Mouse (Mus musculus): Measurements from ENCODE around the gene Tceal7. TPM values are rescaled to one million over a fixed set of nuclear protein-coding genes. Genes with fewer than 3 reads are reported as not detected.

Gene Tceal7
- polyA plus RNA-seq, 1 experiment from 2014 or later, result 6.1 TPM

DNA sequence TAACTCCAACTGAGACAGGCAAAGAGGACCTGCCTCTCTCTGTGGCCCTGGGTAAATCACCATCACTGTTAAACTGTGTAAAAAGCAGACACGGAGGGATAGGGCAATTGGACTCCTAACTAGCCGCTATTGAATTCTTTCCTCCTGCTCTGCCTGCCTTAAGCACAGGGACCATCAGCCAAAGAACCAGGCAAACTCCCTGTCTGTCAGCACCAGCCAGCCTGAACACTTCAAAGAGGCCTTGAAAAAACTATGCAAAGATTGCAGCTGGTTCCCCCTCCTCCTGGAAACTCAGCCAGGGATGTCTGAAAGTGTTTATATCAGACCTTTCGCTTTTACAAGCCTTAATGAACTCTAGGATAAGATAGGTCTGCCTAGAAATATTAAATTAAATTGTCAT is 60.0 kb downstream of the Tceal7 start:
- Histone ChIP-seq H3K9ac (replicated peaks; ENCODE audit: low read length) (no peak overlapping the region), H3K4me2 (replicated peaks; ENCODE audit: low read depth, low read length) (no peak overlapping the region)

DNA sequence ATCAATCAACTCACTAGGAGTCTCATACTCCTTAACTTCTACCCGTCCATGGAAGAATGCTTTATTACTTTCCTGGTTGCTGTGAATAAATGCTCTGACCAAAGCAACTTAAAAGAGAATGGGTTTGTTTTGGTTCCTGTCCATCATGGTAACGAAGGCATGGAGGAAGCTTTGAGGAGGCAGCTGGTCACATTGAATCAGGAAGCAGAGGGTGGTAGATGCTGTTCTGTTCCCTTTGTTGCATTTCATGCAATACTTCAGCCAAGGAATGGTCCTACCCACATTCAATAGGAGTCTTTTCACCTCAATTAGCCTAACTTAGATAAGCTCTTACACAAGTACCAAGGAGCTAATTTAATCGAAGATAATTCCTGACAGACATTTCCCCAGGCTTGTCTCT is 60.8 kb downstream of the Tceal7 start:
- Histone ChIP-seq H3K4me1 (ENCODE audit: insufficient read depth, low read length) (peaks cover 5% of the 10 kb centered on the region; the same call in 1 of the 2 replicates), H3K9me3 (ENCODE audit: low read length) (no peaks in the 10 kb centered on the region), H3K27me3 (ENCODE audit: insufficient read depth, low read length) (peaks cover 4% of the 10 kb centered on the region; the same call in 1 of the 2 replicates), H3K9ac (replicated peaks; ENCODE audit: low read length) (no peak overlapping the region), H3K4me2 (replicated peaks; ENCODE audit: low read depth, low read length) (no peak overlapping the region), H3K4me3 (ENCODE audit: low read length) (no peak overlapping the region), H3K36me3 (ENCODE audit: insufficient read depth, low read length) (no peaks in the 10 kb centered on the region; the same call in 1 of the 2 replicates), H3K27ac (ENCODE audit: low read length) (no peak overlapping the region)
- WGBS, result 50% methylated on average over 3 of the region's 3 CpGs
- ATAC-seq (ENCODE audit: low FRiP score, low TSS enrichment), result no peak

More for the DNA sequence above, 60.0 kb downstream of the Tceal7 start:
- Histone ChIP-seq H3K36me3 (ENCODE audit: insufficient read depth, low read length) (no peaks in the 10 kb centered on the region; the same call in 1 of the 2 replicates), H3K27me3 (ENCODE audit: insufficient read depth, low read length) (peaks cover 4% of the 10 kb centered on the region; the same call in 1 of the 2 replicates), H3K9me3 (ENCODE audit: low read length) (no peaks in the 10 kb centered on the region), H3K4me3 (ENCODE audit: low read length) (no peak overlapping the region), H3K27ac (ENCODE audit: low read length) (no peak overlapping the region), H3K4me1 (ENCODE audit: insufficient read depth, low read length) (peaks cover 5% of the 10 kb centered on the region; the same call in 1 of the 2 replicates)
- WGBS, result 24% methylated on average over 3 of the region's 3 CpGs
- no peak for ATAC-seq (ENCODE audit: low FRiP score, low TSS enrichment)

Small RNA genes within 50 kb of the gene (microRNA-seq; reads per million reads assigned to microRNA genes)
- not detected for gene Mir6383

Other genes starting within 250 kb of the Tceal7 start
- 80.6 and 94.3 TPM in 2 replicates for gene Arxes2, start 221.0 kb upstream of the Tceal7 start, polyA plus RNA-seq (2015; fragmentation: Nextera tagmentation; extraction: Ambion mirVana)
- gene Arxes1, start 181.4 kb upstream of the Tceal7 start, polyA plus RNA-seq (2015; fragmentation: Nextera tagmentation; extraction: Ambion mirVana), result 33.4 and 34.7 TPM in 2 replicates
- 75.2 and 81.8 TPM in 2 replicates for gene Bex2, start 146.5 kb upstream of the Tceal7 start, polyA plus RNA-seq (2015; fragmentation: Nextera tagmentation; extraction: Ambion mirVana)
- not detected in 2 replicates for gene Nxf3, start 129.5 kb upstream of the Tceal7 start, polyA plus RNA-seq (2015; fragmentation: Nextera tagmentation; extraction: Ambion mirVana)
- gene Bex4, start 75.8 kb upstream of the Tceal7 start, polyA plus RNA-seq (2015; fragmentation: Nextera tagmentation; extraction: Ambion mirVana), result 51.8 and 56.4 TPM in 2 replicates
- 159 and 170 TPM in 2 replicates for gene Tceal8, start 42.4 kb upstream of the Tceal7 start, polyA plus RNA-seq (2015; fragmentation: Nextera tagmentation; extraction: Ambion mirVana)
- gene Tceal5, start 10.9 kb upstream of the Tceal7 start, polyA plus RNA-seq (2015; fragmentation: Nextera tagmentation; extraction: Ambion mirVana), result 2.8 and 3.2 TPM in 2 replicates
- gene Bex1, start 734 bp downstream of the Tceal7 start, polyA plus RNA-seq (2015; fragmentation: Nextera tagmentation; extraction: Ambion mirVana), result 75.7 and 81.3 TPM in 2 replicates
- gene Tceal9, start 30.3 kb downstream of the Tceal7 start, polyA plus RNA-seq (2015; fragmentation: Nextera tagmentation; extraction: Ambion mirVana), result 471 and 473 TPM in 2 replicates
- 441 and 452 TPM in 2 replicates for gene Bex3, start 55.5 kb downstream of the Tceal7 start, polyA plus RNA-seq (2015; fragmentation: Nextera tagmentation; extraction: Ambion mirVana)

Data from kidney, embryonic 16.5 days (tissue).